Mouse (Mus musculus) MEL (cell line): Measurements from ENCODE around the gene Cgnl1. TPM values are rescaled to one million over a fixed set of nuclear protein-coding genes. Genes with fewer than 3 reads are reported as not detected.

ENCODE experiments used
- DNase-seq: peaks from one replicate; pipeline ENCODE4 v3.0.0; 2011; ENCODE audit warnings: low read depth, low spot score
- H3K27ac ChIP-seq: 2 replicates; pipeline ENCODE4 v1.5.1; 2012; ENCODE audit warnings: low read depth, mild to moderate bottlenecking, control low read depth, low read length, moderate library complexity; ENCODE audit not compliant: control insufficient read depth
- H3K27me3 ChIP-seq, 2 experiments: fragments of 150-350 bp in 1 of 2; sonication (generic) in 1 of 2; 2 replicates each; pipeline ENCODE4 v1.6.1; 2012; ENCODE audit warnings: low read length in 2 of 2, mild to moderate bottlenecking in 2 of 2, improper control_type of control experiment in 1 of 2, moderate library complexity in 1 of 2; ENCODE audit not compliant: insufficient read depth in 2 of 2, control insufficient read depth in 1 of 2
- H3K36me3 ChIP-seq, 2 experiments: 2 replicates each; pipeline ENCODE4 v1.6.1; 2012 to 2014; ENCODE audit warnings: low read length in 2 of 2, improper control_type of control experiment in 1 of 2, inconsistent platforms in 1 of 2, mild to moderate bottlenecking in 1 of 2; ENCODE audit not compliant: insufficient read depth in 2 of 2, control insufficient read depth in 1 of 2
- H3K4me1 ChIP-seq, 2 experiments: fragments of 150-350 bp in 1 of 2; sonication (generic) in 1 of 2; 2 replicates each; pipeline ENCODE4 v1.6.1; 2012; ENCODE audit warnings: low read length in 2 of 2, improper control_type of control experiment in 1 of 2, mild to moderate bottlenecking in 1 of 2; ENCODE audit not compliant: insufficient read depth in 2 of 2, control insufficient read depth in 1 of 2
- H3K4me3 ChIP-seq, 2 experiments: fragments of 150-350 bp in 1 of 2; sonication (generic) in 1 of 2; 2 replicates each; pipeline ENCODE4 v1.5.1; 2012; ENCODE audit warnings: low read depth in 2 of 2, low read length in 2 of 2, mild to moderate bottlenecking in 2 of 2, moderate library complexity in 2 of 2, control low read depth in 1 of 2, improper control_type of control experiment in 1 of 2; ENCODE audit not compliant: control insufficient read depth in 1 of 2, insufficient read depth in 1 of 2
- H3K79me2 ChIP-seq: 2 replicates; pipeline ENCODE4 v1.6.1; 2012; ENCODE audit warnings: mild to moderate bottlenecking, low read length, moderate library complexity; ENCODE audit not compliant: control insufficient read depth, poor library complexity, insufficient read depth
- H3K9ac ChIP-seq: 2 replicates; pipeline ENCODE4 v1.6.1; 2012; ENCODE audit warnings: low read depth, mild to moderate bottlenecking, control low read depth, low read length, moderate library complexity; ENCODE audit not compliant: control insufficient read depth, poor library complexity, severe bottlenecking
- H3K9me3 ChIP-seq: fragments of 150-350 bp; sonication (generic); replicated peaks from 2 replicates; pipeline ENCODE4 v1.6.1; 2012; ENCODE audit warnings: mild to moderate bottlenecking, low read length, improper control_type of control experiment, moderate library complexity; ENCODE audit not compliant: insufficient read depth
- BHLHE40 ChIP-seq: IDR thresholded peaks from 2 replicates; pipeline ENCODE4 v1.6.1; 2012; ENCODE audit warnings: low read depth, mild to moderate bottlenecking, inconsistent platforms, low read length, improper control_type of control experiment, borderline replicate concordance
- CHD2 ChIP-seq: IDR thresholded peaks from 2 replicates; pipeline ENCODE4 v1.6.1; 2011; ENCODE audit warnings: low read length, improper control_type of control experiment
- ETS1 ChIP-seq: IDR thresholded peaks from 2 replicates; pipeline ENCODE4 v1.6.1; 2012; ENCODE audit warnings: low read depth, mild to moderate bottlenecking, inconsistent platforms, low read length, improper control_type of control experiment, moderate library complexity
- MEF2A ChIP-seq: IDR thresholded peaks from 2 replicates; pipeline ENCODE4 v1.6.1; 2014; ENCODE audit warnings: low read depth, mild to moderate bottlenecking, inconsistent platforms, low read length, improper control_type of control experiment; ENCODE audit not compliant: poor library complexity, insufficient replicate concordance, severe bottlenecking; ENCODE audit errors: extremely low read depth
- MXI1 ChIP-seq: IDR thresholded peaks from 2 replicates; pipeline ENCODE4 v1.6.1; 2011; ENCODE audit warnings: mild to moderate bottlenecking, low read depth, low read length, improper control_type of control experiment
- MYC ChIP-seq: IDR thresholded peaks from 2 replicates; pipeline ENCODE4 v1.6.1; 2011; ENCODE audit warnings: low read depth, mild to moderate bottlenecking, low read length, improper control_type of control experiment, moderate library complexity
- NELFE ChIP-seq: IDR thresholded peaks from 2 replicates; pipeline ENCODE4 v1.6.1; 2011; ENCODE audit warnings: low read depth, low read length, improper control_type of control experiment
- NRF1 ChIP-seq: IDR thresholded peaks from 2 replicates; pipeline ENCODE4 v1.6.1; 2014; ENCODE audit warnings: low read depth, mild to moderate bottlenecking, inconsistent platforms, low read length, improper control_type of control experiment, moderate library complexity; ENCODE audit not compliant: poor library complexity, insufficient read depth, severe bottlenecking
- POLR2AphosphoS2 ChIP-seq: IDR thresholded peaks from 2 replicates; pipeline ENCODE4 v1.6.1; 2011; ENCODE audit warnings: low read length, improper control_type of control experiment
- POLR2AphosphoS5 ChIP-seq: IDR thresholded peaks from 2 replicates; pipeline ENCODE4 v1.6.1; 2012; ENCODE audit warnings: low read depth, borderline replicate concordance, mild to moderate bottlenecking, inconsistent platforms, low read length, moderate library complexity, mixed read lengths
- RAD21 ChIP-seq: IDR thresholded peaks from 2 replicates; pipeline ENCODE4 v1.6.1; 2011; ENCODE audit warnings: mild to moderate bottlenecking, low read depth, low read length, improper control_type of control experiment
- USF2 ChIP-seq, 2 experiments: IDR thresholded peaks; 2 replicates each; pipeline ENCODE4 v1.6.1; 2011 to 2012; ENCODE audit warnings: improper control_type of control experiment in 2 of 2, low read length in 2 of 2, borderline replicate concordance in 1 of 2, inconsistent platforms in 1 of 2, low read depth in 1 of 2, mild to moderate bottlenecking in 1 of 2; ENCODE audit not compliant: insufficient read depth in 1 of 2
- ZC3H11A ChIP-seq: IDR thresholded peaks from 2 replicates; pipeline ENCODE4 v1.6.1; 2012; ENCODE audit warnings: low read depth, mild to moderate bottlenecking, inconsistent platforms, low read length, improper control_type of control experiment
- ZKSCAN1 ChIP-seq: IDR thresholded peaks from 2 replicates; pipeline ENCODE4 v1.6.1; 2012; ENCODE audit warnings: low read depth, mild to moderate bottlenecking, inconsistent platforms, low read length, improper control_type of control experiment, moderate library complexity
- polyA plus RNA-seq, 2 experiments: library from polyadenylated mRNA; stranded (reverse) in 1 of 2; unstranded in 1 of 2; fragments of >175 nt in 1 of 2; fragments of >200 nt in 1 of 2; gene quantifications; 2 replicates each; pipeline versions ENCODE4 v1.2.1 to v1.2.4; 2012; ENCODE audit warnings: low replicate concordance in 2 of 2, low read depth in 1 of 2; ENCODE audit not compliant: insufficient read length in 2 of 2, insufficient read depth in 1 of 2, missing spikeins in 1 of 2
- total RNA-seq: library from RNA; depleted of rRNA; stranded (reverse); fragments of 300-350 nt; gene quantifications from 2 replicates; pipeline ENCODE4 v1.2.3, GENCODE M21; 2012

Gene Cgnl1
- total and polyA plus RNA-seq, 3 experiments, result 0.19 to 0.70 TPM; not detected in 1

- no peak for TF ChIP-seq MXI1
- TF ChIP-seq, all 39 proteins: peak for 0
Measured at GRCm38 (mm10) chr9:71667616-71668015, 103.8 kb downstream of the Cgnl1 start (continued).

- TF ChIP-seq BHLHE40 (no peak), ZKSCAN1 (no peak), NRF1 (no peak), MEF2A (no peak), CHD2 (no peak), ETS1 (no peak), MYC (no peak), POLR2AphosphoS2 (no peak), USF2 (IDR thresholded peaks at IDR 0.05; ENCODE audit: borderline replicate concordance in 1 of 2, insufficient read depth in 1 of 2, low read depth in 1 of 2, low read length in 2 of 2) (no peak)
- Histone ChIP-seq H3K79me2 (no peaks in the 10 kb centered on the region), H3K4me3 (no peak overlapping the region), H3K27ac (no peak overlapping the region), H3K9me3 (no peaks in the 10 kb centered on the region), H3K9ac (no peak overlapping the region), H3K27me3 (no peaks in the 10 kb centered on the region), H3K36me3 (no peaks in the 10 kb centered on the region), H3K4me1 (peaks cover 0 to 4% of the 10 kb centered on the region in 2 experiments; a peak in 1 of 4 replicates)
- DNase-seq, result no peak
Measured at GRCm38 (mm10) chr9:71666432-71666831, 105.0 kb downstream of the Cgnl1 start.

DNA sequence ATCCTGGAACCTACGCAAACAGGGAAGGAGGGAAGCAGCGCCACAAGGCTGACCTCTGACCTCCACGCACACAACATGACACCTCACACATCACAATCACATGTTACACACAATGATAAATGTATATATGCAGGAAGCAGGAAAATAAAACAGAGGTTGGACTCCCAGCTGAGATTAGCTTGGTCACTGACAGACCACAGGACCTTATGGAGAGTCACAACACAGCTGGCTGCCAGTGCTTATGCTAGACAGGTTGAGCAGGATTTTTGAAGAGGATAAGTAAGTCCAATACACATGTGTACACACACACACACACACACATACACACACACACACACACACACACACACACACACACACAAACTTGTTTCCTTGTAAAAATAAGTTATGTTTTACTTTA is 105.9 kb downstream of the Cgnl1 start:
- no peaks in the 10 kb centered on the region for H3K36me3 ChIP-seq
- peaks cover 0 to 3% of the 10 kb centered on the region in 2 experiments; a peak in 1 of 4 replicates for H3K4me1 ChIP-seq
- TF ChIP-seq ZKSCAN1 (no peak), NELFE (no peak), ZC3H11A (no peak), RAD21 (no peak), MXI1 (no peak), USF2 (IDR thresholded peaks at IDR 0.05; ENCODE audit: borderline replicate concordance in 1 of 2, insufficient read depth in 1 of 2, low read depth in 1 of 2, low read length in 2 of 2) (no peak), POLR2AphosphoS5 (no peak)
- no peak overlapping the region for H3K27ac ChIP-seq
- no peaks in the 10 kb centered on the region for H3K79me2 ChIP-seq
- H3K27me3 ChIP-seq, result peaks cover 0 to 2% of the 10 kb centered on the region in 2 experiments; a peak in 1 of 4 replicates
- H3K4me3 ChIP-seq, result no peak overlapping the region
- H3K9me3 ChIP-seq, result no peaks in the 10 kb centered on the region
- no peak overlapping the region for H3K9ac ChIP-seq
- DNase-seq, result no peak
